Comparison of ENCODE assay signal across 11 mouse cellular contexts in genomic region chr16:10737571-10737970, GRCm38 (mm10). TPM values are rescaled to one million over a fixed set of nuclear protein-coding genes. Genes with fewer than 3 reads are reported as not detected.
DNase-seq lines count a peak whose midpoint lies in the region; ATAC-seq and TF ChIP-seq lines count a peak whose summit lies in the region.
"Had no signal": no experiment of that assay in that cellular context is flagged by ENCODE, and none has a peak within 500 bp of the region (broad histone marks: within the 10 kb centered on the region; RNA-seq: fewer than 3 reads in every experiment).

No protein-coding gene starts in this region.

- H3K9ac ChIP-seq in kidney, embryonic 15.5 days: no peak overlapping the region; the same call in 1 of the 2 replicates
- no peak overlapping the region for H3K9ac ChIP-seq in midbrain, embryonic 16.5 days (ENCODE audit: low read depth, low read length)
- H3K9ac ChIP-seq: neural tube, embryonic 13.5 days had no signal

- WGBS in heart, embryonic 10.5 days: 43% methylated on average over 2 of the region's 2 CpGs
- 25% methylated on average over 2 of the region's 2 CpGs for WGBS in kidney, embryonic 15.5 days
- 46% methylated on average over 2 of the region's 2 CpGs for WGBS in midbrain, embryonic 16.5 days

- no peak overlapping the region for H3K4me2 ChIP-seq in kidney, embryonic 15.5 days
- no peak overlapping the region for H3K4me2 ChIP-seq in midbrain, embryonic 16.5 days (ENCODE audit: low read length)
- H3K4me2 ChIP-seq: neural tube, embryonic 13.5 days had no signal

- peak overlapping the region; percentile 81 for H3K27ac ChIP-seq in gastrocnemius, adult 2 months
- H3K27ac ChIP-seq in heart, embryonic 10.5 days: peak overlapping the region; percentile 77
- H3K27ac ChIP-seq in kidney, embryonic 15.5 days: peak overlapping the region; percentile 88
- no peak overlapping the region for H3K27ac ChIP-seq in midbrain, embryonic 16.5 days (ENCODE audit: low read length)
- H3K27ac ChIP-seq: neural tube, embryonic 13.5 days had no signal

- H3K4me3 ChIP-seq in gastrocnemius, adult 2 months: no peak overlapping the region
- no peak overlapping the region for H3K4me3 ChIP-seq in heart, embryonic 10.5 days
- no peak overlapping the region for H3K4me3 ChIP-seq in kidney, embryonic 15.5 days (replicated peaks)
- no peak overlapping the region for H3K4me3 ChIP-seq in midbrain, embryonic 16.5 days (ENCODE audit: low read depth, low read length)
- H3K4me3 ChIP-seq: neural tube, embryonic 13.5 days had no signal

- H3K4me1 ChIP-seq in heart, embryonic 10.5 days: peaks cover 50% of the 10 kb centered on the region
- peaks cover 25% of the 10 kb centered on the region for H3K4me1 ChIP-seq in kidney, embryonic 15.5 days
- H3K4me1 ChIP-seq in midbrain, embryonic 16.5 days (ENCODE audit: control insufficient read depth, insufficient read depth, low read length): no peaks in the 10 kb centered on the region
- H3K4me1 ChIP-seq: neural tube, embryonic 13.5 days had no signal

- ATAC-seq in kidney, embryonic 15.5 days (replicated peaks; ENCODE audit: low FRiP score): peak; percentile 52
- no peak for ATAC-seq in midbrain, embryonic 16.5 days

- H3K9me3 ChIP-seq in heart, embryonic 10.5 days: no peaks in the 10 kb centered on the region
- no peaks in the 10 kb centered on the region for H3K9me3 ChIP-seq in kidney, embryonic 15.5 days (replicated peaks)
- no peaks in the 10 kb centered on the region for H3K9me3 ChIP-seq in midbrain, embryonic 16.5 days (replicated peaks; ENCODE audit: control insufficient read depth, low read length, poor library complexity, severe bottlenecking)
- H3K9me3 ChIP-seq: neural tube, embryonic 13.5 days had no signal

- DNase-seq in gastrocnemius, adult 2 months: peak; percentile 50
- DNase-seq in gastrocnemius, postnatal 10 days: no peak
- no peak for DNase-seq in heart, embryonic 10.5 days (ENCODE audit: low spot score)
- peak; percentile 76 for DNase-seq in lung, postnatal 10 days
- no peak for DNase-seq in thymus, postnatal 25 days
- no peak for DNase-seq in retina, embryonic 14.5 days (ENCODE audit: low spot score)

- no peaks in the 10 kb centered on the region for H3K36me3 ChIP-seq in heart, embryonic 10.5 days
- H3K36me3 ChIP-seq in kidney, embryonic 15.5 days: no peaks in the 10 kb centered on the region
- H3K36me3 ChIP-seq in midbrain, embryonic 16.5 days (ENCODE audit: control insufficient read depth, insufficient read depth, low read length): no peaks in the 10 kb centered on the region

- H3K27me3 ChIP-seq in heart, embryonic 10.5 days (ENCODE audit: insufficient read depth, poor library complexity, severe bottlenecking): no peaks in the 10 kb centered on the region
- H3K27me3 ChIP-seq in kidney, embryonic 15.5 days: no peaks in the 10 kb centered on the region
- H3K27me3 ChIP-seq in midbrain, embryonic 16.5 days (ENCODE audit: control insufficient read depth, insufficient read depth, low read depth, low read length): no peaks in the 10 kb centered on the region
- H3K27me3 ChIP-seq: CH12.LX; neural tube, embryonic 13.5 days had no signal

- intact Hi-C loops in gastrocnemius, adult 2 months (cut with DNase I): loop anchor here (5.0 kb wide), 1 partner anchor 45 kb away; no protein-coding TSS in a partner anchor

- no peak for TF ChIP-seq CTCF in gastrocnemius, adult 2 months (IDR thresholded peaks at IDR 0.05)

RNA-seq across cellular contexts. Expression of gene Socs1, which starts 47.8 kb away (rescaled TPM):
- total RNA-seq in gastrocnemius, adult 2 months (2021): under 1 TPM; 0.33 to 0.61 TPM
- total RNA-seq in gastrocnemius, postnatal 10 days (2021): 1 to 10 TPM; 1.1 to 2.2 TPM
- polyA plus RNA-seq in heart, embryonic 10.5 days (2016; fragmentation: Nextera tagmentation; extraction: Ambion mirVana): 3.7 and 4.1 TPM in 2 replicates
- 6.9 and 7.8 TPM in 2 replicates for polyA plus RNA-seq in kidney, embryonic 15.5 days (2015; fragmentation: Nextera tagmentation; extraction: Ambion mirVana)
- polyA plus RNA-seq in midbrain, embryonic 16.5 days (2015; fragmentation: Nextera tagmentation; extraction: Ambion mirVana): 4.0 and 5.0 TPM in 2 replicates

RNA-seq across cellular contexts. Expression of gene Tnp2, which starts 50.9 kb away (rescaled TPM):
- total RNA-seq in gastrocnemius, adult 2 months (2021): not detected
- total RNA-seq in gastrocnemius, postnatal 10 days (2021): not detected
- polyA plus RNA-seq in heart, embryonic 10.5 days (2016; fragmentation: Nextera tagmentation; extraction: Ambion mirVana): not detected in 2 replicates
- polyA plus RNA-seq in kidney, embryonic 15.5 days (2015; fragmentation: Nextera tagmentation; extraction: Ambion mirVana): not detected in 2 replicates
- polyA plus RNA-seq in midbrain, embryonic 16.5 days (2015; fragmentation: Nextera tagmentation; extraction: Ambion mirVana): not detected in 2 replicates
- total RNA-seq: left cerebral cortex, postnatal 10 days had no signal
- polyA plus RNA-seq: neural tube, embryonic 13.5 days had no signal

RNA-seq across cellular contexts. Expression of gene Prm3, which starts 53.1 kb away (rescaled TPM):
- not detected for total RNA-seq in gastrocnemius, adult 2 months (2021)
- total RNA-seq in gastrocnemius, postnatal 10 days (2021): not detected
- polyA plus RNA-seq in heart, embryonic 10.5 days (2016; fragmentation: Nextera tagmentation; extraction: Ambion mirVana): not detected in 2 replicates
- polyA plus RNA-seq in kidney, embryonic 15.5 days (2015; fragmentation: Nextera tagmentation; extraction: Ambion mirVana): not detected in 2 replicates
- polyA plus RNA-seq in midbrain, embryonic 16.5 days (2015; fragmentation: Nextera tagmentation; extraction: Ambion mirVana): not detected in 2 replicates
- total RNA-seq: CH12.LX; left cerebral cortex, postnatal 10 days had no signal
- polyA plus RNA-seq: neural tube, embryonic 13.5 days had no signal

RNA-seq across cellular contexts. Expression of gene Prm2, which starts 58.4 kb away (rescaled TPM):
- total RNA-seq in gastrocnemius, adult 2 months (2021): not detected
- not detected for total RNA-seq in gastrocnemius, postnatal 10 days (2021)
- not detected in 2 replicates for polyA plus RNA-seq in heart, embryonic 10.5 days (2016; fragmentation: Nextera tagmentation; extraction: Ambion mirVana)
- polyA plus RNA-seq in kidney, embryonic 15.5 days (2015; fragmentation: Nextera tagmentation; extraction: Ambion mirVana): not detected in 2 replicates
- not detected in 2 replicates for polyA plus RNA-seq in midbrain, embryonic 16.5 days (2015; fragmentation: Nextera tagmentation; extraction: Ambion mirVana)
- total RNA-seq: CH12.LX; left cerebral cortex, postnatal 10 days had no signal
- polyA plus RNA-seq: neural tube, embryonic 13.5 days had no signal

Comparison
In these comparisons a context has a peak if more than half of its experiments do, and no peak if none do; other contexts are left out.
1. DNase-seq: peak in gastrocnemius, adult 2 months (single experiment) and lung, postnatal 10 days (single experiment); none in gastrocnemius, postnatal 10 days (single experiment), heart, embryonic 10.5 days (single experiment), thymus, postnatal 25 days (single experiment) and retina, embryonic 14.5 days (single experiment).